Mouse (Mus musculus) adrenal gland, postnatal 25 days (tissue): ENCODE data around the gene Pax8. TPM values are rescaled to one million over a fixed set of nuclear protein-coding genes. Genes with fewer than 3 reads are reported as not detected.

Source experiments
- DNase-seq: peaks from one replicate; pipeline ENCODE4 v3.0.0; 2021; ENCODE audit warnings: mixed read lengths
- total RNA-seq: library from RNA; stranded (reverse); gene quantifications from 2 replicates; pipeline ENCODE4 v1.2.3, GENCODE M21; 2021

Gene Pax8
- total RNA-seq, 1 experiment from 2014 or later, result not detected

DNA sequence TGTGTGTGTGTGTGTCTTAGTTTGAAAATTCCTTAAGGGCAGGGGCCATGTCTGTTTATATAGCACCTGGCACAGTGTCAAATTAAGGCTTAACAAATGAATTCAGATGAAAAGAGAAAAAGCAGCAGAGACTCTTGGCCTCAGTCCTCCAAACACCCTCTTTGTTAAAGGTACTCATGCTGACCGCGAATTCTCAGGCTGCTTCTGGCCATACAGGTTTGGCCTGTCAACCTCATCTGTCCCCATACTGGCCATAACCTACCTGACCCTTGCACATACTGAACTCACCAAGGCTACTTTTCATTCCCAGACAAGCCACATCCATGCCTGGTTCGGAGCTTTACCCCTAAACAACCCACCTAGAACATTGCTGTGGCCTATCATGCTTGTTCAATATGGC lies 62.2 kb downstream of the Pax8 start:
- DNase-seq, result no peak

DNA sequence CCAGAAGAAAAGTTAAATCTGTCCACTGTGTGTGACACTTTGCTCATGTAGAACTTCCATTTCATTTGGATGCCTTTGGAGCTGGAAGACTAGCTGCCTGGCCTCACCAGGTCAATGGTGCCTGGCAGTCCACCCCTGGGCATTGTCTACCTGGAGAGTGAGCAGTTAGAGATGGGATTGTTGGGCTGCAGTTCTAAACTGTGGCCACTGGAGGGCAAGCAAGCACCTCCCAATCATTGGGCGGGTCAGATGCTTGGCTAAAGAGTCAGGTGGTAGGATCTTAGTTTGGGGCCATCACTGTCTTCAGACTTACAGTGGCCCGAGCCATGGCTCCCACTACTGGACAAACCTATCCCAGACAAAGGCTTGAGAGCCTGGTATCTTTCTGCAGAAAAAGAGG lies 66.2 kb downstream of the Pax8 start:
- DNase-seq, result peak; percentile 68

DNA sequence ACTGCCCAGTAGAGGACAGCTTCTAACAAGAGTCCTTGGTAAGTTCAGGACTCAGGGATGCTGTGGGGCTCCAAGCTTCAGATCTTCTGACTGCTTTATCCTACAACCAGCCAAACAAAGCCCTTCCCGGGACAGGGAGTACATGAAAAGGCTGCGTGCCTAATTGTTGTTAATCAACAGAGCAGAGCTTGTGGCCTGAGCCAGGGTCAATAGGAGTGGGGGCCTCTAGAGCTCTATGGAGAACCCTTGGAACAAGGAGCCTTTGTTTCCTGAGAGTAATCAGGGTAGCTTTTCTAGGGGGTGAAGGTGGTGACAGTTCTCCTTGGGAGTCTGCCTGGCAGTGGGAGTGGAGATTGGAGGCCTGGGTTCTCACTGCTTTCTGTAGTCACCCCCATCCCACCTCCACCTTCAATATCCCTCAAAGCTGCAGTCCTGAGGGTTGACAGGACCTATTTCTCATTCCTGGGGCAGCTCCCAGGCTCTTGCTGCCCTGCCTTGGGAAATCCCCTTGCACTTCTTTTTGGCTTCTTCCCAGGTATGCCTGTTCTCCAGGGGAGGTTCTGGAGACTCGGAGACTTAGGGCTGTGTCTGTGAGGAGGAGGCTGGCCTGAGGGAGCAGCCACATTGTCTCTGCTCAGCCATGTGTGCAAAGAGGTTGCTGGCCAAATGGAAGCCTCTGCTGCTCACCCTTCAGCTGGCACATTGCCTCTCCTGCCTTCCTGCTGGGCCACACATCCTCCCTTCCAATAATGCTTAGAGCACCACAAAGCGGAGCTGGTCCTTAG lies 67.5 kb downstream of the Pax8 start:
- DNase-seq, result no peak

DNA sequence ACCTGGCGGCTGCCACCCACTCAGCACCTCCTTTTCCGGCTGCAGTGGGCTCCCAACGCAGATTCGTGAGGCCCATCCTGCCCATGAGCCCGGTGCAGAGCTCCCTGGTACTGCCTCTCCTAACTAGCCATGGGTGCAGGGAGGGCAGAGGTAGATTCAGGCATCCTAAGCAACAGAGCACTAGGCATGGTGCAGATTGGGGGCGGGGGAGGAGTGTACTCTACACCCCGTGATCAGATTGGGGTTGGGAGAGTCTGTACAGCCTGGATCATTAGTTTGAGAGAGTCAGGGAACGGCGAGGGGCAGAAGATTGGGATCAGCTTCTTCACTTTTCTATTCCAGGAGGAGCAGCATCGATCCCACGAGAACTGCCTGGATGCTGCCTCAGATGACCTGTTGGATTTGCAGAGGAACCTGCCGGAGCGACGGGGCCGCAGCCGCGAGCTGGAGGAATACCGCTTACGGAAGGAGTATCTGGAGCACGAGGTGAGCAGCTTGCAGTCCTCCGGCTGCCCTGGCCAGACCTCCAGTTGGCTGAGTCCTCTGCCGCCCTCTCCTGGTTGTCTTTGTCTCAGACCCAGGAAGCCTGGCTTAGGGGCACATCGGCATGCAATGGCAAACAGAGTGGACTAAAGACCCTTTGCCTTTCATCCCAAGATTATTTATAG lies 69.9 kb downstream of the Pax8 start:
- peak; percentile 75 for DNase-seq

DNA sequence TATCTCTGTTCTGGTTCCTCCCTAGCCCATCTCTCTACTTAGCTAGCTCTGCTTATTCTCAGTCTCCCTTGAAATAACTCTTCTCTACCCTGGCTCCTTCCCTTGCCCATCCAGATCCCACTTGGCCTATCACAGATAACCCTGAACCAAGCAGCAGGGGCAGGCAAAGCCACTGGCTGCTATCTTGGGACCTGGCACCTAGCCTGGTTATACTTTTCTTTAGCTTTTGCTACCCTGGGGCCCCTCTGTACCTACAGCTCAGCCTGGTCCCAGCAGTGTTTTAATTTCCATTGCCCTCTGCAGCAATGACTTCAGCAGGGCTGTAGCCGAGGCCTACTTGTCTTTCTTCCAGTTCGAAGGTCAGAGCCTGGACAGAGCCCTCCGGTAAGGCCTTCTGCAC lies 74.7 kb downstream of the Pax8 start:
- no peak for DNase-seq

DNA sequence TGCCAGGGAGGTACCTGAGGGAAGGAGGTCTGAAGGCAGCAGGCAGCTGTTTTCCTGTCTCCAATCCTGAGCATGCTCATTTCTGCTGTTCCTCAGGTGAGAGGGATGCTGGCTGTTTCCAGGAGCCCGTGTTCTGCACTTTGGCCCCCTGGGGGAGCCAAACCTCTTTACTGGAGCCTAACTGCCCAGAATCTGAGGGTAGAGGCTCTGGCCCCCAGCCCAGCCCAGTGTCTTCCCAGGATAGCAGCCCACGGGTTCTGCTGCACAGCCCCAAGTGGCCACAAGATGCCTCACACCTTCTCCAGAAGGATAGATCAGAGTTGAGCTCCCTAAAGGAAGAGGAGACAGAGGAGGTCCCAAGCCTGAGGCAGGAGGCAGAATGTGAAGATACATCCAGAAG lies 78.3 kb downstream of the Pax8 start:
- no peak for DNase-seq

DNA sequence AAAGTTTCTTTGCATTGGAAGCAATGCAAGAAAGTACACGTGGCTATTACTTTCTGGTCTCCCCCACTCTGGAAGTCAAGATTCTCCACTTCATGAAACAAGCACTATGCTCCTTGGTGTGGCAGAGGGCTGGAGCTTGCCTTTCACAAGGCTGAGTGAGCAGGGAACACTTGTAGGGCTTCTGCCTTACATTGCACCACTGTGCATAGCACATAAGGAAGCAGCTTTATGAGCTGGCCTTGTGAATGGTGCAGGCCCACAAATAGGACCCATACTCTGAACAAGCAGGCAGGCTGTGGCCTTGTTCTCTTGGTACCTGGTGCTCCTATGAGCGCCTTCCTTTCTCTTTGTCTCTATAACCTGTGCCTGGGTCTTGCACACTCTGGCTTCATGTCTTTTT lies 82.1 kb downstream of the Pax8 start:
- no peak for DNase-seq

DNA sequence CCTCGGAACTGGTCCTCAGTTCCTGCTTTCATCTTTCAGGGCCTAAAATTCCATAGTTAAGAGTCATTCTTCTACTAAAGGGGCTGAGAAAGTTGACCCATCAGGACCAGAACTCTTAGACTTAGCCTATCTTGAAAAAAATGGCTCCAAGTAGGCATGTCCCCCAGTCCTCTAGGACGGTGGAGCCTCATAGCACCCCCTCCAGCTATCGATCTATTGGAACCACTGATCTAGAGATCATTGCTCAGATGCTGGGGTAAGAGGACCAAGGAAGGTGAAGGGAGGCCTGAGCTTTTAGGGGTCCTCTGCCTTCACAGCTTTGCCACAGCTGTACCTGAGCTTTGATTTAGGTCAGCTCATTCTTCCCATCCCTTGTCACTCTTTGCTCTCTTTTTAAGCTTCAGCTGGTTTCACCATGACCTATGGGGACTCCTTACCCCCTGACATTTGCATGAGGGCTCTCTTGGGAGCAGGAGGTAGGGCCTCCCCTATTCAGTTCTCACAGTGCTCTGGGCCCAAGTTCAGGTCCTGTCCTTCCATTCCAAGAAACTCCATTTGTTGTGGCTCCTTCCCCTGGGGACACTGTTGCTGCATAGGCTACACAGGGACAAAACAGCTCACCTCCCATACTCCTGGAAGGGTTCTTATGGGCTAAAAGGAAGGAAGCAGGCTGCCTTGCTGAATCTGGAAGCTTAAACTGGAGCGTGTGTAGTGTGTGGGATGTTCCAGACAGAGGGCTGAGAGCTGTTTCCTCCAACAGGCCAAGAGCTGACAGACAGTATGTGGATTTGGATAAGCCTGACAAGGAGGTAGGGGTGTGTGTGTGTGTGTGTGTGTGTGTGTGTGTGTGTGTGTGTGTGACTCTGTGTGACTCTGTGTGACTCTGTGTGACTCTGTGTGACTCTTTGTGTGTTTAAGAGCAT lies 87.8 kb downstream of the Pax8 start:
- DNase-seq, result no peak

DNA sequence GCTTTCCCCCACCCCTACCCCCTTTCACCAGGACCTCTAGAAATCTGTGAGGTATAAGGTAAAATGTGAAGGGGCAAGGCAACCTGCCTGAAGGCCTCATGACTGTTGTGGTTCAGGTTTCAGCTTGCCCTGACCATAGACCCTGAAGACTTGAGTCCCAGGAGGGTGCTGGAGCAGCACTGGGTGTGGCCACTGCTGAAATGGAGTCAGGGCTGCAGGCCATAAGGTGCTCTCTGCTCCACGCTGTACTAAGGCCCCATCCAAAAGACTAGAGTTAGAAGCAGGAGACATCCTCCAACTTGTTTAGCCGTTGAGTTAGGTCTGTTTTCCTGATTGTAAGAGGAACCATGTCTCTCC lies 88.5 kb downstream of the Pax8 start:
- no peak for DNase-seq

DNA sequence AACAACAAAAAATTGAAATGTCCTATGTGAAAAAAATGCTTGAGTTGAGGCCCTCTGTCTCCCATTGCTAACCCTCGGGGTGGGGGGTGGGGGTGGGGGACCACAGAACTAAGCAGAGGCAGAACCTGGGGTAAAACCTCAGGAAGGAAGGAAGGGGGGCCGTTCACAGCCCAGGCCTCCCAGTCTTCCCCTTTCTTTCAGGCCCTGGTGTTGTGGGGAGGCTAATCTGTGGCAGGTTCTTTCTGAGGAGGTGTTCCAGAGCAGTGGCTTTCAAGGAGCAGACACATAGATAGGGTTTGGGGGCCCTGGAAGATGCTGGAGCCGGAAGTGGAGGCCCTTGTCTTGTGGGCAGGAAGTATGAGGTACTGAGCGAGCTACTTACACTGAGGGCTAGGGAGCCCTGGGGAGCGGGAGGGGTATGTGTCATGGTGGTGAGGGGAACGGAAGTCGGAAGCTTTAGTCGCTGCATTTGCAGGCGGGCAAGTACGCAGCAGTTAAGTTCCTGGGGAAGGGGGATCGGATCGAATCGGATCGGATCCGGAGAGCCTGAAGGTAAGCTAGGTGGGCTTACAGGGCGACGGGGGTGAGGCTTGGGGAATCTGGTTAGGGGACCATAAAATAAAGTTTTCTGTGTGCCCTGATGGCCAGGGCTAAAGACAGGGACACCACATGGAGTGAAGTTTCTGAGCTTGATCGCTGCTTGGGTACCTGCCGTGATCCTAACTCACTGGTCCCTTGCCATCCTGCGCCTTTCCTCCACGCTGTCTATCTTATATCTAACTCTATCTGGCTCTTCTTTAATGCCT lies 89.0 kb downstream of the Pax8 start:
- no peak for DNase-seq

DNA sequence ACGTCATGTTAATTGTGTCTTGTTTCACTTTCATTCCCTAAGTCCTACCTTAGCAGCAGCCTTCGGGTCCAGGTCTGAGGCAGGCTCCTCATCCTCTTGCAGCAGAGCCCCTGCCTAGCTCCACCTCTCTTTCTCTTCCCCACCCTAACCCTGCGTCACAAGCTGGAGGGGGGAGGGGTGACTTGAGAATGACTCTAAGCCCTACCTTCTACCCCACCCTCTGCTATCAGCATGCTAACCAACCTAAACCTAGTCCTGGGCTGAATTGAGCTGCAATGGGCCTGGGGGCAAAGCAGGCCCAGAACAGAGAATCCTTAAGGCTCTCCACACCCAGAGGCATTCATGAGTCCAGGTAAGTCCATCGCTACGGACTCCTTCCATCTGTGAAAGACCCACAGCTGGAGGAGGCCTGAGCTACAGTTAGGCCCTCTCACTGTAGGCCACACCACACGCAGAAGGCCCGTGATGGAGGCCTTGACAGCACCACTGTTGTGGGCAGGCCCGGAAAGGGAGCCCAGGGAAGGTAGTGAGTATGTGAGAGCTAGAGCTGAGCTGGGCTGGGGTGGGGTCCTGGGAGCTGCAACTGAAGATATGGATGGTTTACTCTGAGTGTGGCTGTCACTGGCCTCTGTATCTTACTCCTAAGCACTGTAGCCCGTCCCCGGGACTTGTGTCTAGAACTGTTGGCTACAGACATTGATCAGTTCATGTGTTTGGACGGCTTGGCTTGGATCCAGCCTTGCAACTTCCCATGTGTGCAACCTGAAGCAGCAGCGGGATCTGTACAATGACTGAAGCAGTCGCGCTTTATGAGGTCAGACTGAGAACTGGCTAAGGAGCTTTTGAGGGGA lies 90.1 kb downstream of the Pax8 start:
- no peak for DNase-seq

DNA sequence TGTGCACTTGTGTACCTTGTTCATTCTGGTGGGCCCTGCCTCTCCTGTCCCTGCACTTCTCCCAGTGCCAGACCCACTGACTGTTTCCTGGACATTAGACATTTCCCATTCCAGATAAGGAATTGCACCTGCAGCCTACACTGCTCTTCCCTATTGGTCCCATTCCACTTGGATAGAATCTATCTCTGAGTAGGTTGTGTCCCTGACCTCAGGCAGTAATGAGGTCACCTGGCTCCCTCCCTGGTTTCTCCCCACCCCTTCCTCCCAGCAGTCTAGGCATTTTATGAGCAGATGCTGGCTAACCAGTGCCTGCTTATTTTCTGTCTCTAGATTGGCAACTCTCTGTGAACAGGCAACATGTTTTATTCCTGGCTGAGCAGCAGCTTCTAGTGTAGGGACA lies 91.0 kb downstream of the Pax8 start:
- no peak for DNase-seq

DNA sequence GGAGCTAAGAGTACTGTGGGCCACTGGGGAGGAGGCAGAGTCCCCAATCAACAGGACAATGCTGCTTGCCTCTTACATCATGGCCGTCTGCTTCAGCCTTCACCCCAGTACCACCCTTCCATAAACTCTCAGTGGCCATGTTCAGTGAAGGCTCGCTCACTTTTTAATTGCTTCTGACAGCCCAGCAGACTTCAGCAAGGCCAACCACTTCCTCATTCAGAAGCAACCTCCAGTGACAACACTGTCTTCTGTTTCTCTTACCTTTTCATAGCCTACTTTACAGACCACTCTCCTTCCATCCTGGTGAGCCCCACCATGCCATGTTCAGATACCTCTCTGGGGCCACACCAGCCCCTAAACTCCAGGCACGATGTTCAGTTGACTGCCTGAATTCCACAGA lies 91.8 kb downstream of the Pax8 start:
- DNase-seq, result no peak

DNA sequence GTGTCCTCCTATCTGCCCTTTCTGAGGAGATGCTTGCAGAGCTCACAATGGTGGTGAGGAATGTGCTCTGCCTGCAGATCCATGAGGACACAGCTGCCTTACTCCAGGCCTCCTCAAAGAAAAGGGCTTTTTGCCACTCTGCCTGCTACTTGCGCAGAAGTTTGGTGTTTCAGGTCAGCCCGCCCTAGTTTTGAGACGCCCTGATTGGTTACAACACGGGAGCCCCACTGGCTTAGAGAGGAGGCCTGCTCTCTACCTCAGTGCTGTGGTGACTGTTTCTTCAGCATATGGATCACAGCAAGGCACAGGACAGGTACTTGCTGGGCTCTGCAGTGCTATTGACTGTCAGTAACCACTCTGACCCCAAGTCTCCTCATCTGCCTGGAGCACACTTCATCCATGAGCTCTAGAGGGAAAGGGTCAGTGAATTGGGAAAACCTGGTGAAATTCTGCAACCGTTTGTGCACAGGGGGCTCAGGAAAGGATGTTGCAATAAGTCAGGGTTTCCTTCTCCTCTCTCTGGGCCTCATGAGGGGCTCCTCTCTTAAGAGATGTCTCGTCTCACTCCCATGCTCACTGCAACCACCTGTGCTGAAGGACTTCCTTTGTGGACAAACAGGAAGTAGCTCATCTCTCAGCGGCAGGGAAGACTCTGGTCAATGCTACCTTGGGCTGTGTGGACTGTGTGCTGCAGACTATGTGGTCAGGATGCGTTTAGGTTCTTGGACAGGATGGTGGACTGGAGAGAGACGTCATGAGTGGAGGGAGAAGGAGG lies 92.8 kb downstream of the Pax8 start:
- DNase-seq, result no peak

DNA sequence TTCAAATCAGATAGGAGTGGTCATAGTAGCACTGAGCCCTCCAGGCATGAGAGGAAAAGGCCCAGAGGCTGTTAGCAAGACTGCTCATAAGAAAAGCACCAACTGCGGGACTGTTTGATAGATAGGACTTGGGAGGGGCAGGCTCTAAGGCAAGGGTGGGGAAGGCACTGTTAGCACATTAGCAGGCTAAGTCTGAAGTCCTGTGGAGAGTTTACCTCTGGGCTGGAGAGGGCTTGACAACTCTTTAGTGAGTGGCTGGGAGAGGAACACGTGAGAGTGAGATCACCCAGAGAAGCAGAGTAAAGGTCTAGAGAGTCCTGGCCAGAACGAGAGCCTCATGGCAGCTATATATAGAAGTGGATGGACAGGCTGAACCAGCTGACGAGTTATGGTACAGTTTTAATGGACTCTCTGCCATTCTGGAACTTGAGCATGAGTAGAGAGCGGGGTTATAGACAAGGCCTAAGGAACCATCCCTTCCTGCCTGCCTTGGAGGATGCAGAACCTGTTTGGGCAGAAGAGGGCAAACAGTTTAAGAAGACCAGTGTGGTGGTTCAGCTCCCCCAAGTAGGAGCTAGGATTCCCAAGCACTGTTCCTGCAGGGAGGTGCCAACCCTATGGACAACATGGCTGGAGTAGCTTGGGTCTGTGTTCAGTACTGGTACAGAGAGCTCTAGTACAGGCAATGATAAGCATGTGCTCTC lies 96.5 kb downstream of the Pax8 start:
- DNase-seq, result no peak
